Mouse (Mus musculus): ENCODE measurements around the gene Zfp664.

The Zfp664 gene

DNA sequence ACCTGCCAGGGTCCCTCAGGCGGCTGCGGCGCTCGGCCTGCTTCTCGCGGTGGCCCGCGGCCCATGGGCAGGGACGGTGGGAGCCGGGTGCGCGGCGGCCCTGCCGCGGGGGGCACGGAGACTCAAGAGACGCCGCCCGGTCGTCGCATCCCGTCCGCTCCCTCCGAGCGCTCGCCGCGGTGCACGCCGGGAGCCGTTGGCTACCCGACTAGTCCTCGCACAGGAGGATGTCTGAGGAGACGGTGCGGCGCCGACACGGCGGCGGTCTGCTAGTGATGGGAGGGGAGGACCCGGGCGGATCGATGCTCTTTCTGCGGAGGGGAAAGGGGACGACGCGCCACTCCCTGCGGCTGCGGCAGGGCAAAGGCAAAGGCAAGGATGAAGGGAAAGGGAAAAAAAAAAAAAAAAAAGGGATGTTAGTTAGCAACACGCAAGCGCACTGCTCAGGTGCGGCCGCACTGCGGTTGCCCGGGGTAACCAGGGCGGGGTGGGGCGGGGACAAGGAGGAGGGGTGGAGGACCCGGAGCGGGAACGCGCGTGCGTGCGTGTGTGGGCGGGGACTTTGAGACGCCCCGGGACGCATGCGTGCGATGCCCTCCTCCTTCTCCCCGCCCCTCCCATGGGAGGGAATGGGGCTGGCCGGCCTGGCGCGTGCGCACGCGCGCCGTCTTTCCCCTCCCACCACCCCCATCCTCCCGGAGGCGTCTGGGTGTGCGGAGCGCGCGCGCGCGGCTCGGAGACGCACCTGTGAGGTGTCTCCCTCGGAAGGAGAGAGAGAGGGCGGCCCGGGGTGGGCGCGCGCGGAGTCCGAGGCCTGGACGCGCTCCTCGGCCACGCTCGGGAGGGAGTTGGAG, at the start of gene Zfp664, which contains the start of gene Ccdc92:
Gene Zfp664, plus strand, starts transcription at position 679 of the 854 bp plus-strand sequence.
Gene Ccdc92, minus strand, starts transcription at position 412 of the 854 bp plus-strand sequence.
- in situ Hi-C loops (cut with MboI, MseI), result loop anchor here in 1 of 2 experiments (5.0 kb wide), 1 partner anchor 260 kb away; no protein-coding TSS in a partner anchor

DNA sequence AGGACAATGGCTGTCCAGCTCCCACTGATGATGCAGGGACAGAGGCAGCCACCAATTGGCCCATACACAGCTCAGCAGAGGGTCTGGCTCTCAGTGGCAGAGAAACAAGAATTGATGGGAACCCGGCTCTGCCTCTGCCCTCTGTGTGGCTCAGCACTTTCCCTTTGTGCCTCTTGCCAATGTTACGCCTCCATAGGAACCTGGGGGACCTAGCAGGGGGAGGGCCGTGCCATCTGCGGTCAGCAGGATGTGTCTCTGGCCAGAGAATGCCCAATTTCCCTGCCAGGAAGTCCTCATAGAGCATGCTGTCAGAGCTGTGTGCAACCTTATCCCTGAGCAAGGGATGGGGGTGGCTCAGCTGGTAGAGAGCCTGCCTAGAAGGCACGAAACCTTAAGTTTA, 47.7 kb upstream of the Zfp664 start:
- in situ Hi-C loops (cut with MboI, MseI), result no loop called here

DNA sequence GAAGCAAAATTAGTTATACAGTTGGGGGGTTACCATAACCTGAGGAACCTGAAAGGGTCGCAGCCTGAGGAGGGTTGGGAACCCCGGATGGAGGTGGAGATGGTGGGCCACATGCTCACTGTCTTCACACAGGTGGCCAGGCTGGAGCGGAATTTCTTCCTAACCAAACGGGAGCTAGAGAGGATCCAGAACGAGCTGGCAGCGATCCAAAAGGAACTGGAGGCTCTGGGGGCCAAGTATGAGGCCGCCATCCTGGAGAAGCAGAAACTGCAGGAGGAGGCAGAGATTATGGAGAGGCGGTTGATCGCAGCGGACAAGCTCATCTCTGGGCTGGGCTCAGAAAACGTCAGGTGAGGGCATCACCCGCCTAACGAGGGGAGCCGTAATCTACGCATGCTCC, 45.4 kb upstream of the Zfp664 start:
- in situ Hi-C loops (cut with MboI, MseI), result no loop called here

DNA sequence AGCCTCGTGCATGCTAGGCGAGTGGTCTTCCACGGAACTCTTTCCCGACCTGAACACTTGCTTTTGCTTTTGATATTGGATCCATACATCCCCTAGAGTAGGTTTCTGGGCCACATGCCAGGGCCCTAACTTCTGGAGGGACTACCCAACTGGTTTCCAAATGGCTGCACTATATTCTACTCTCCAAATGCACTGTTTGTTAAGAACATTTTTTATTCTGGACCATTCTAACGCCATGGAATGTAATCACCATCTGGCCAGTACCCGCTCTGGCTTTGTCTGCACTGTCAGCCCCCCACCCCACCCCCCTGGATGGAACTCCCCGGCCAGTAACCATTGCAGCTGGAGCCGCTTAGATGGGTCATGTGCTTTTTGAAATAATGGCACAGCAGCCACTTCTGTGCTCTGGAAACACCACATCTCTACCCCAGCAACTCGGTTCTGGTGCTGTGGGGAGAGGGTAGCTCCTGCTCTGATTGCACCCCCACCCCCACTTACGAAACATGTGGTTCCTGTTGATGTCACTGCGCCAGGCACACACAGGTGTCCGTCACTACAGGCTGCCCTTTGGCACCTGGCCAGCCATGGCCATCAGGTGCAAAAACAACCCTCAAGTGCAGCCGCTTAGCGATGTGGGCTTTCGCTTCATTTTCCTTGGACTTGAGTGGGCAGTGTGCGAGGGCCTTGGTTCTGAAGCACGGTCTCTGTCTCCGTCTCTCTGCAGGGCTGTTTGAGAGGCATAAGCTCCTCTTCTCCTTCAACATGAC, 40.2 kb upstream of the Zfp664 start:
- in situ Hi-C loops (cut with MboI, MseI), result no loop called here

DNA sequence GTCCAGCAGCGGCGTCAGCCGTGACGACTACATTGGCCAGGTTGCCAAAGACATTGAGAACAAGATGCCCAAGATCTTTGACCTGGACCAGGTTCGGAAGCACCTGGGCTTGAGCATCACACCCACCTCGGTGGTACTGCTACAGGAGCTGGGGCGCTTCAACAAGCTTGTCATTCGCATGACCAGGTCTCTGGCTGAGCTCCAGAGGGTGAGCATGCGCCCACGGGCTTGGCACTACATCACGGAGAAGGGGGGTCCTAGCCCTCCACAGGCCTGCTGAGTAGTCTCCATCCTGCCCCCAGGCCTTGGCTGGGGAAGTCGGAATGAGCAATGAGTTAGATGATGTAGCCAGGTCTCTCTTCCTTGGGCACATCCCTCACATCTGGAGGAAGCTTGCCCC, 32.2 kb upstream of the Zfp664 start:
- in situ Hi-C loops (cut with MboI, MseI), result loop anchor here in 1 of 2 experiments (10.0 kb wide), 1 partner anchor 186 kb away; no protein-coding TSS in a partner anchor

DNA sequence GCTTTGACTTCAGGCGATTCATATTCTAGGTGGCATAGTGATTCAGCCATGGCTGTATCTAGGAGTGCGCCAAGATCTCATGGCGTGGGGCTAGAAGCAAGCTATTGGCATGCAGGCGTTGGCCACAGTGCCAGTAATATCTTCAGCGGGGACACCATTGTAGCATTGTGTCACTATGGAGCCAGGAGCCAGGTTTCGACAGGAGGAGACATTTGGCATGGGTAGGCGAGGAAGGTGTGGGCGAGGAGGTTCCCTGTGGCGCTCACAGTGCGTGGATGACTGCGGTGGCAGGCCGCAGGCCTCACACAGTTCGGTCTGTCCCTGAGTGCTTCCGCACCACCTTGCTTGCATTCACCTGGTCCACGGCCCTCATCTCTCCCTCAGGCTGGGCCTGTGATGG, 27.3 kb upstream of the Zfp664 start:
- in situ Hi-C loops (cut with MboI, MseI), result loop anchor here in 1 of 2 experiments (10.0 kb wide), 1 partner anchor 190 kb away; no protein-coding TSS in a partner anchor

DNA sequence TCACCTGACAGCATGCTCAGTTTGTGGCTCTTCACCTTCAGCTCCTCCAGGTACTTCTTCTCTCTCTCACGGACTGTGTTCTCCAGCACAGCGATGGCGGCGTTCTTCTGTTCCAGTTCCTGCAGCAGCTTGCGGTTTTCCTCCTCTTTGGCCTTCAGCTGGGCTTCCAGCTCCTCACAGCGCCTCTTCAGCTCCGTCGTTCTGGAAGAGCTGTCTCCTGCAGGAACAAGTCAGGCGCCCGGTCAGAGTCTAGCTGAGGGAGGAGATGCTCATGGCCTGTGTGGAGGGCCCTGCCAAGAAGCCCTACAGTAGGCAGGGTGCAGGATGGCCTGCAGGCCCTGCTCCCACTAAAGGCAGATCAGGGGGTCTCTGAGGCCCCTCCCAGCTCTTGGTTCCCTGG, 26.4 kb upstream of the Zfp664 start:
- in situ Hi-C loops (cut with MboI, MseI), result loop anchor here in 1 of 2 experiments (10.0 kb wide), 1 partner anchor 191 kb away; no protein-coding TSS in a partner anchor

DNA sequence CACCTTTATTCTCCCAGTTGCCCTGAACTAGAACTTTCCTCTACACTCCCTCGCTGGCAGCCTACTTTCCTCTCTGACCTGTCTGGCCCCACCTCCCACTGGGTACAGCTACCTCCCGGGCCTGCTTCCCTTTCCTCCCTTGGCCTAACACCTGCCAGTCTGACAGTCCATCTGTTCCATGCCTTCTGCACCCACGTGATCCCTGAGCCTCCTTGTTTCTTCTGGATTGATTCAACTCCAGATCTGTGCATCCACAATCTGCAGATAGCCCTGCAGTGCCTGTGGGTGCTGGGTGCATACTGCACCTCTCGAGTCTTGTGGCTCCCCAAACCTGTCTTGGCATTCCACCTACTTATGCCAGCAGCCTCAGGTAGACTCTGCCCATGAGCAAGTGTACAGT, 25.9 kb upstream of the Zfp664 start:
- in situ Hi-C loops (cut with MboI, MseI), result loop anchor here in 1 of 2 experiments (10.0 kb wide), 1 partner anchor 192 kb away; no protein-coding TSS in a partner anchor

DNA sequence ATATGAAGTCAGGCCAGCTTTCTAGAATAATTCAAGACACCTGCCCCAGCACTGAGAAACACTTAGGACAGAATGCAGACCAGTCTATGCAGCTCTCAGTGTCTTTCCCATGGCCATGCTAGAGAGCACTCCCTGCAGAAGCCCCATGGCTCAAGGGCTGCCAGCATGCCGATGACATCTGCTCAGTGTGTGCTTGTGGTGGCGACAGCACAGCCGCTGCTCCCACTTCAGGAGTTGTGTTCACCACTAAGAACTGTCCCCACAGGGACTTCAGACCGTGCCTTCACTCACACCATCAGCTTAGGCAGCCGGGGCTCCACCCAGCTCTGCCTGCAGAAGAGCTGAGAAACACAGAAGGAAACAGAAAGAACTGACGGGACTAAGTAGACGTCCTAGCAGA, 22.3 kb upstream of the Zfp664 start:
- in situ Hi-C loops (cut with MboI, MseI), result no loop called here

DNA sequence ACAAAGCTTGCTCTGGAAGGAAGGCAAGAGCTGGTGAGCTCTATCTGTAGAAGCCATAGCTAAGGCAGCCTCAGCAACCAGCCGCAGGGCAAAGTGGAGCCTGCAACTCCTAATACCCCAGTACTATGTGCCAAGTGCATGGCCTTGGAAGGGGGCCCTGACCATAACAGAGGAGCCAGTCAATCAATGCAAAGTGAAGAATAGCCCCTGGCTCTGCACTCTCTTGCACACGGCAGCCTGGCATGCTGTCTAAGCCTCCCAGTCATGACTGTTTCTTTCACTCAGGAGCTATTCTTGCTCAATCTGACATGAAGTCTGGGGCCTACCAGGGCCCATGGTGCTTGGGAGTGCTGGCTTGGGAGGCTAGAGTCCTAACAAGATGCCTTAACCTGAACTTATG, 21.8 kb upstream of the Zfp664 start:
- in situ Hi-C loops (cut with MboI, MseI), result no loop called here

DNA sequence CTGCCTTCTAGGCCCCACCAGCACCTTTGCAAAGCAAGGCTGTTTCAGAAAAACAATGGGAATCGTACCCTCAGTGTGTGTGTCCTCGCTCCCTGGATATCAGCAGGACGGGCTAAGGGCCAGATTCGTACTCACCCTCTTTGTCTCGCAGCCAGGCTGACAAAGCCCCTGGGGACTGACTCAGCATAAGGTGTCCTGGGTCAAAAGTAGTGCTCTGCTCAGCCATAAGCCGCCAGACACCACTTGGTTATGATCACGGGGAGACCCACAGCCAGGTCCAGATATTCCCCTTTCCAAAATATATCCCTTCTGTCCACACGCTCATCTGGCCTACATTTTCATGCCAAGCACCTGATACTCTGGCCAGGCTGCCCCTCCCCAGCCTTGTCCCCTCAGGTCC, 19.1 kb upstream of the Zfp664 start:
- in situ Hi-C loops (cut with MboI, MseI), result no loop called here

DNA sequence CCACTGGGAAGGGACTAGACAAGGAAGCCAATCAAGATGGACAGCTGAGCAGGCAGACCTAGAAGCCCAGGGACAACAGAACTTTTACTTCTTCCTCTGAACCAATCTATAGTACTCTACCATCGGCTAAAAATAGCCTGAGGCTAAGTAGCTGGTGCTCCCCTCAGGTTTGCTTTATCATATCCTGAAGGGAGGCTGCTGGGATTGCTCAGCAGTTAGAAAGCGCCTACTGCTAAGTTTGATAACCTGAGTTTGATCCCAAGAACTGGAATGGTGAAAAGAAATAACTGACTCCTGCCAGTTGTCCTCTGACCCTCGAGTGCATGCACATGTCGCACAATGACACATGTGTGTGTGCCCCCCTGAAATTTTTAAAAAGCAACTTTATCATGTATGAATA, 17.6 kb upstream of the Zfp664 start:
- in situ Hi-C loops (cut with MboI, MseI), result no loop called here

DNA sequence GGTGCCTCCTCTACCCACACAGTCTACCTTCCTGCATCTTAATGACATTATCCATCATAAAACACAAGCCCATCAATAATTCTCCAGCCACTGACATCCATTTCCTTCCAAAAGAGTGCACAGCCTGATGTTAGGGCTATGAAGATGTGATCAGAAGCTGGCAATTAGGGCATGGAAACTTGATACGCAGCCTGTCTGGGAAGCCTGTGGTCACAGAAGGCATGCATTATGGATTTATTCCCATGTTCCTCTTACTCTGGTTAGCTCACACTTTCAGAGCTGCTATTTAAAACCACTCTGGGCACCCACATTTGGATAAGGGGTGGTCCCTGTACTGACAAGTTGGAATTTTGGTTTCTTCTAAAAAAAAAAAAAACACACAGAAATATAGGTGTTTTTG, 15.5 kb upstream of the Zfp664 start:
- in situ Hi-C loops (cut with MboI, MseI), result no loop called here

DNA sequence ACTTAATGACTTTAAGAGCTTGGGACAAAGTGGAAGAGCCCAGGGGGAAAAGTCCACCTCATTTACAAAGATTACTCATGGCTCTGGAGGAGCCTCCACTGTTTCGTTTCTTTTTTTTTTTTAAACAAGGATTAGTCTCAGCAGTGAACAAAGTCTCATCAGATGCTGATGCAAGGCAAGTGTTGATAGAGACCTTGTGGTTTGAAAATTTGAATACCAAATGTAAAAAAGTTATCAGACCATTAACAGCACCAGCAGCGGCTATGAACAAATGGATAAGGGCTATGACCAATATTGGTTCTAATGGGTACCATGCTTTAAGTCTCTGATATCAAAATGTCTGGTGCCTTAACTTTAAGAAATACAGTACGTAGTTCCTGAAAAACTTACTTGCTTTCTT, 13.5 kb upstream of the Zfp664 start:
- in situ Hi-C loops (cut with MboI, MseI), result no loop called here

DNA sequence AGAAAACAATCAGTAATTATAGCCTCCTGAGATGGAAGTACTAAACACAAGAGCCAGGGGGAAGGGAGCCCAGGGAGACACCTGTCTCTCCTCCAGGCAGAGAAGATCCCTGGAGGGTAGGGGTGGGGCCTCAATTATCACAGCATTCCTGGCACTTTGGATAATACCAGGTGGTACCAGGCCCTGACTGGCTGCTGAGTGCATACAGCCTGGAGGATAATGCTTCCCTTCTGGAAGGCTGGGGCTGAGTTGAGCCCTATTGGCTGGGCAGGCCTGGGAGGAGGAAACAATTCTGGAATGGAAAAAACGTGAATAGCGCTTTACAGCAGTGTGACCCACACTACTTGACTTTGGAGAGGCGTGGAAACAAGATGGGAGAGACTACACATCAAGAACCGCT, 10.9 kb upstream of the Zfp664 start:
- in situ Hi-C loops (cut with MboI, MseI), result loop anchor here in 1 of 2 experiments (5.0 kb wide), 1 partner anchor 234 kb away; no protein-coding TSS in a partner anchor

DNA sequence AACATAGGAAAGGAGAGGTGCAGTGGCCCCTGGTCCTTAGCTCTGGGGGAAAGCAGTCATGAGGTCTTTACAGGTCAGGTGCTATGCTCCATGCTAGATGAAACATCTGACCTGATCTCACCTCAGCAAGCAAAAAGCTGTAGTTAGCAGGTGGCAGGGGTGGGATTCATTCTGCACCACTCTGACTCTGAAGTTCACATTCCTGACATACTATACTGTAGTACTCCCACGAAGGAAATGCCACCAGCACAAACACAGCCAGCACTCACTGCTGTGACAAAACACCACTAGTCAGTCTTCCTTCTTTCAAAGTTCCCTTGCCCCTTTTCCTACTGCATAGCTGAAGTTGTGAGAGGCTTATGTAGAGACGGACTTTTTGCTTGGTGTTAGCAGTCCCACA, 10.2 kb upstream of the Zfp664 start:
- in situ Hi-C loops (cut with MboI, MseI), result loop anchor here in 1 of 2 experiments (5.0 kb wide), 1 partner anchor 235 kb away; no protein-coding TSS in a partner anchor

DNA sequence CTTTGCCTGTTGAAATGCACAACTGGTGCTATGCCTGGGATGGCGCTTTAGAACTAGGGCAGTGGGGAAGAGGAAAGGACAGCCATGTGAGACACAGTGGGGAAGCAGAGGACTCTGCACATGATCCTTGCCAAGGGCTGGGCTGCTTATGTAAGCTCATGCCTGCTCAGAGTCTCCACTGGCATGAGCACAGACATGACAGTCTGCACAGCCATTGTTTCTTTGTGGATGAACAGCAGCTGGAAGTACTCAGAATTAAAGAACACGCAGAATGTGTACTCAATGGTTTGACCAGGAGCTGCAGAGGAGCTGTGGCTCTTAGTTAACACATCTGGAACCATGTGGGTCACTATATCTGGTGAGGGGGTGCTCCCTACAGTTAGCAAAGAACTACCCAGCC, 9.4 kb upstream of the Zfp664 start:
- in situ Hi-C loops (cut with MboI, MseI), result loop anchor here in 1 of 2 experiments (5.0 kb wide), 1 partner anchor 236 kb away; no protein-coding TSS in a partner anchor

DNA sequence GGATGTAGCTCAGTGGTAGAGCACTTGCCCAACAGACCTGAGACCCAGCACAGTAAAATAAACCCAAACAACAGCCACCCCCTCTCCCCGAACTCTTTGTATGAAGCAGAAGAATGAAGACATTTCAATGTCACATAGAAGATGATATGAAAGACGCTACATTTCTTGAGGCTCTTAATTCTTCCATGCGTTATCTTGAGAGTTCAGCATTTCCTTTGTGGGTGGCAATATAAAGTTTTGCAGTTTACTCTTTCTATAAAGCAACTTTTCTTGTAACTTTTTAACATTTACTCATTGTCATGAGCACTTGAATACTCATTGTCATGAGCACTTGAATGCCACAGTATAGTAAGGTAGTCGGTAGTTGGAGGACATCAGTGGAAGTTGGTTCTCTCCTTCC, 8.3 kb upstream of the Zfp664 start:
- in situ Hi-C loops (cut with MboI, MseI), result loop anchor here in 1 of 2 experiments (5.0 kb wide), 1 partner anchor 237 kb away; no protein-coding TSS in a partner anchor

DNA sequence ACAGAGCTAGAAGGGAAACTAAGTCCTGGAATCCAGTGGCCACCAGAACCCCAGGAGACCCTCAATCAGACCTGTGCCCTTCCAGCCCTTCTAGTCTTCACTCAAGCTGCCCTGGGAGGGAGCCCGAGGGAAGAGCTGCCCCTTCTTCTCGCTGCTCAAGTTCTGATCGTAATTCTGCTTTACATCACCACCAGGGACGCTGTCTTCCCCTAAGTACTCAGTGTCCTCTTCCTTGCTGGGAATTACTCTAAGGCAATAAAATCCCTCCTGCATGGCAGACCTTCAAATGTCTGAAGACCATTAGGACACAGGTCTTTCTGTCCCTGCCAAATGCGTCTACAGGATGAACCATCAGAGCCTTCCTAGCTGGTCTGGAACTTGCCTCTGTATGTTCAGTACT, 2.5 kb upstream of the Zfp664 start:
- in situ Hi-C loops (cut with MboI, MseI), result loop anchor here in 1 of 2 experiments (5.0 kb wide), 1 partner anchor 258 kb away; no protein-coding TSS in a partner anchor

DNA sequence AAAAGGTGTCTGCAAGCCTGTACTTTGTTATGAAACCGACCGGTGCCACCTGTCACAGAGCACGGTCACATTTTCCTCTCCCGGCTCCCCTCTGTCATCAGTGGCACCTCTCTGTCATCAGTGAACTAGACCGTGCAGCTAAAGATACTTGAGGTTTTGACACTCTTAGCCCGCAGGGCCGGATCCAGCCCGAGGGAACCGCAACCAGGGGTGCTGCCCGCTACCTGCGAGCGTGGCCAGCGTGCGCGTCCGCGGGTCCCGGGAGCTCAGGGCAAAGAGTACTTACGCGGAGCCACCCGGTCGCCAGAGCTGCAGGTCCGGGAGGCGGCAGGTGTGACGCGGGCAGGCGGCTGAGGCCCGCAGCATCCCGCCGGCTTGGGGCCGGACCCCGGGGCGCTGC, 1.0 kb upstream of the Zfp664 start:
- in situ Hi-C loops (cut with MboI, MseI), result loop anchor here in 1 of 2 experiments (5.0 kb wide), 1 partner anchor 259 kb away; no protein-coding TSS in a partner anchor

DNA sequence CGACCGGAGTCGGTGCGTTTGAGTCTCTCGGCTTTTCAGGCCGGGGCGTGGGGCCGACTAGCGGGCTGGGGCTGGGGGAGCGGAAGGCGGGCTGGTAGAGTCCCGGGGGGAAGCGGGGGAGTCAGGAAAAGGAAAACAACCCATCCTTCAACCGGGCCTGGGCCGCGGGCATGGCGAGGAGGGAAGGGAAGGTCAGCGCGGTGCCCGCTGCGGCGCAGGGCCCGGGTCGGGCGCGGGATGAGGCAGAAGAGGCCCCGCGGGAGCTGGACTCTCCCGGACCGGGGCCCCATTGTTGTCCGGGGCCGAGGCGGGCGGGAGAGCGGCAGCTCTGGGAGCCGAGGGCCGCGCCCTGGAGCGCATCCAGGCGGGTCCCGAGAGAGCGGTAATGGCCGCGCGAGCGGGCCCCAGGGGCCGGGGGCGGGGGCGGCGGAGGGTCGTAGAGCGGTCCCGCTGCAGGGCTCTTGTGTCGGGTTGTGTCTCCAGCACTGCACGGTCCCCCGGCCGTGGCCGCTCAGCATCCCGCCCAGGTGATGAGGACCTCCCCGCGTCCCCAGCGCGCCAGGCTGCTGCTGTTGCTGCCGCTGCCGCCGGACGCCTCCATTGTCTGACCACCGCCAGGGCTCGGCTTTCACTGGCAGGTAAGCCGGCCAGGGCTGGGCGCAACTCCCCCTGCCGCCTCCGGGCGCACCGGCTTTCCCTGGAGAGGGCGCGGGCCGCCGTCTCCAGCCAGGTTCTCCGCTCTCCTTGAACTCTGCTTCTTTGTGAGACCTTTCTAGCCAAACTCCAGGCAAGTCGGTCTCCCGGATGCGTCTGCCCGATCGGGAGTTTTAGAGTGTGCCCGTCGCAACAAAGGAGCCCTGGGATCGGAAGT, 615 bp downstream of the Zfp664 start:
- in situ Hi-C loops (cut with MboI, MseI), result loop anchor here in 1 of 2 experiments (5.0 kb wide), 1 partner anchor 261 kb away; no protein-coding TSS in a partner anchor

All from T-helper 17 cell (primary cell).